Mouse (Mus musculus) midbrain, embryonic 12.5 days (tissue): ENCODE results near the gene Wdr38. TPM values are rescaled to one million over a fixed set of nuclear protein-coding genes. Genes with fewer than 3 reads are reported as not detected.

ENCODE experiments used
- ATAC-seq: fragments of 200-750 bp; cut with Nextera tagmentation; 2 replicates; pipeline ENCODE4 v1.8.0; 2017; ENCODE audit warnings: low read depth, moderate TSS enrichment, moderate library complexity; ENCODE audit not compliant: low FRiP score
- H3K27ac ChIP-seq: fragments of 300-500 bp; sonication (generic); replicated peaks from 2 replicates; pipeline ENCODE4 v1.5.1; 2016; ENCODE audit warnings: mild to moderate bottlenecking
- H3K27me3 ChIP-seq: fragments of 300-500 bp; sonication (generic); 2 replicates; pipeline ENCODE4 v1.6.1; 2016; ENCODE audit warnings: mild to moderate bottlenecking
- H3K36me3 ChIP-seq: fragments of 300-500 bp; sonication (generic); 2 replicates; pipeline ENCODE4 v1.6.1; 2016
- H3K4me1 ChIP-seq: fragments of 300-500 bp; sonication (generic); 2 replicates; pipeline ENCODE4 v1.6.1; 2016
- H3K4me2 ChIP-seq: fragments of 300-500 bp; sonication (generic); replicated peaks from 2 replicates; pipeline ENCODE4 v1.6.1; 2016; ENCODE audit warnings: mild to moderate bottlenecking, moderate library complexity
- H3K4me3 ChIP-seq: fragments of 300-500 bp; sonication (generic); 2 replicates; pipeline ENCODE4 v1.5.1; 2016; ENCODE audit warnings: mild to moderate bottlenecking
- H3K9ac ChIP-seq: fragments of 300-500 bp; sonication (generic); replicated peaks from 2 replicates; pipeline ENCODE4 v1.6.1; 2016; ENCODE audit warnings: mild to moderate bottlenecking, moderate library complexity
- H3K9me3 ChIP-seq: fragments of 300-500 bp; sonication (generic); 2 replicates; pipeline ENCODE4 v1.6.1; 2016; ENCODE audit warnings: mild to moderate bottlenecking
- WGBS: fragments of 180-500 bp; shearing (Covaris S2); methylation state at CpG from one replicate; pipeline ENCODE4 v1.1.7; 2016; 5-methylcytosine and 5-hydroxymethylcytosine counted together
- polyA plus RNA-seq: library from polyadenylated mRNA; unstranded; fragments of >200 nt; fragmentation: Nextera tagmentation; extraction: Ambion mirVana; gene quantifications from 2 replicates; pipeline ENCODE4 v1.2.1, GENCODE M21; 2016

The Wdr38 gene
- polyA plus RNA-seq, 1 experiment from 2014 or later: 1.7 TPM

DNA sequence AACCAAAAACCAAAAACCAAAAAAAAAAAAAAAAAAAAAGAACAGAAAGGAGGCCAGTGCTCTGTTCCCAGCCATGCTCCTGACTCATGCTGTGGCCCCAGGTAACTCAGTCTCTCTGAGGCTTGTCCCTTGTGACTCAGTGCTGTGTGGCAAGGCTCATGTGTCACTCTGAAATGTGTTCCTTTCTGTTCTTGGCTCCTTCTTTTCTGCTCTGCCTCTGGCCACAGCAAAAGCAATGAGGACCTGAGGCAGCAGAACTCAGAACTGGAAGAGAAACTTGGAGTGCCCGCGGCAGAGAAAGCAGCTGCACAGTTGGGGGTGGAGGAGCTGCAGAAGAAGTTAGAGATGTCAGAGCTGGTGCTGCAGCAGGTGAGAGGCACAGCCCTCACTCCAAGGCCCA lies 23.1 kb upstream of the Wdr38 start:
- no peak for ATAC-seq
- no peak overlapping the region for H3K9ac ChIP-seq
- H3K4me1 ChIP-seq: no peaks in the 10 kb centered on the region
- no peak overlapping the region for H3K4me3 ChIP-seq
- no peak overlapping the region for H3K4me2 ChIP-seq
- H3K36me3 ChIP-seq: no peaks in the 10 kb centered on the region
- WGBS: 53% methylated on average over 2 of the region's 2 CpGs
- H3K27me3 ChIP-seq: no peaks in the 10 kb centered on the region
- H3K9me3 ChIP-seq: no peaks in the 10 kb centered on the region
- H3K27ac ChIP-seq: no peak overlapping the region

DNA sequence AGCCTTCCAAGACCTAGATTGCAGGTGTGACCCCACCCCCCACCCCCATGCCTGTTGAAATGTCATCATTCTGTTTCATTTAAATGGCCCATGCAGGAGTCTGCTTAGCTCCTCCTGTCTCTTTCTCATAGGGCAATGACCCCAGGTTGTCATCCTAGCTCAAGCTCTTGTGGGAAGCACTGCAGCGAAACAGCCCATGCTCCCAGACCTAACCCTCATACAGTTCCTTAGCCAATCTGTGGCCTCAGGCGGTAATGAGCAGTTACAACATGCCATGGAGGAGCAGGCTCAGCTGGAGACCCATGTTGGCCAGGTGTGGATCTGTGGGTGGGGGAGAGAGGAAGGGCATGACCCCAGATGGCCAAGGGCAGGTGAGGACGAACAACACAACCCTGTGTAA lies 22.1 kb upstream of the Wdr38 start:
- Histone ChIP-seq H3K4me1 (no peaks in the 10 kb centered on the region), H3K9ac (no peak overlapping the region), H3K27me3 (no peaks in the 10 kb centered on the region), H3K36me3 (no peaks in the 10 kb centered on the region), H3K4me2 (no peak overlapping the region), H3K27ac (no peak overlapping the region), H3K9me3 (no peaks in the 10 kb centered on the region), H3K4me3 (no peak overlapping the region)
- no peak for ATAC-seq
- 90% methylated on average over 3 of the region's 3 CpGs for WGBS

DNA sequence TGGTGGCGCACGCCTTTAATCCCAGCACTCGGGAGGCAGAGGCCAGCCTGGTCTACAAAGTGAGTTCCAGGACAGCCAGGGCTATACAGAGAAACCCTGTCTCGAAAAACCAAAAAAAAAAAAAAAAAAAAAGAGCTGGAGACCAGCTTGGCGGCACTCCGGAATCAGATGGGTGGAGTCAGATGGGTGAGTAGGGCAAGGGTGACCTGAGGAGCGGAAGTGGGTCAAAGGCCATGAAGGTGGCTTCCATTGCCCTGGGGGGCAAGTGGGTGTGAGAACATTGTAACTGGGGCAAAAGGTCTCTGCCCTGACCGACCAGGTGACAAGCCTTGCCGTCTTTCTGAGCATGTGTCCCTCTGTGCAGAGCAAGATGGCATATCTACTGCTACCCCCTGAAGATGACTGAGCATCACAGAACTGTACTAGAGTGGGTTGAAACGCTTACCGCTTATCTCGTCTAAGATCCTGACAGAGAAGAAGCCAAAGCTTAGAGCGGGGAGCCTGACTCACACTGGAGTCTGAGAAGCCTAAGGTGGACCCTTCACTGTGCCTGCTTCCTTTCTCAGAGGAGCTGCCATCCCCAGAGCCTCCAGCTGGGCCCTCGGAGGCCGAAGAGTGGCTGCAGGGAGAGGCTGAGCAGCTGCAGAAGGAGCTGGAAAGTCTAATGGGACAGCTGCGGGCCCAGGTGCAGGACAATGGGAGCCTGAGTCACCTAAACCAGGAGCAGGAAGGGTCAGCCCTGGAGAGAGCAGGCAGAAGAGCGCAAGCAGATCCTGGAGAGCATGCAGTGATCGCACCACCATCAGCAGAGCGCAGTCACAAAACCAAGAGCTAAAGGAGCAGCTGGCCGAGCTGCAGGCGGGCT lies 21.1 kb upstream of the Wdr38 start:
- WGBS: 82% methylated on average over 21 of the region's 21 CpGs
- no peak overlapping the region for H3K27ac ChIP-seq
- H3K4me2 ChIP-seq: no peak overlapping the region
- no peak overlapping the region for H3K4me3 ChIP-seq
- no peaks in the 10 kb centered on the region for H3K27me3 ChIP-seq
- H3K36me3 ChIP-seq: no peaks in the 10 kb centered on the region
- H3K9me3 ChIP-seq: no peaks in the 10 kb centered on the region
- no peak for ATAC-seq
- no peaks in the 10 kb centered on the region for H3K4me1 ChIP-seq
- no peak overlapping the region for H3K9ac ChIP-seq

DNA sequence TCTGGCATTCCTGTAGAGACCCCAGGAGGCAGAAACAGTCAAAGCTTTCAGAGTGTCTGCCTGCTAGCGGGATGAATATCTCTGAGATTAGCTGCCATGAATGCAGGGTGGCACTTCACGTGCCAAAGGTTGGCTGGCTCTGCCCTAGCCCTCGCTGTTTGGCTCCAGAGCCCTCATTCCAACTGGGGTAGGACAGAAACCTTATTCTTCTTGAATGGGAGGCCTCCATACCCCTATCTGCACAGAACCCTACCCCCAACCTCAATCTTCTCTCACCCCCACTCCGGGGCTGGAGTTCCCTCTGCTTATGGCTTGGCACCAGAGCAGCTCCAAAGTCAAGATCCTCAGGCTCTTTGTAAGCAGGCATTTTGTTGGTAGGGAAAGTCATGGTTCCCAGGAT lies 19.4 kb upstream of the Wdr38 start:
- Histone ChIP-seq H3K36me3 (no peaks in the 10 kb centered on the region), H3K27ac (no peak overlapping the region), H3K9me3 (no peaks in the 10 kb centered on the region), H3K4me2 (no peak overlapping the region), H3K9ac (no peak overlapping the region), H3K4me3 (no peak overlapping the region), H3K4me1 (no peaks in the 10 kb centered on the region), H3K27me3 (no peaks in the 10 kb centered on the region)
- ATAC-seq: no peak
- whole genome bisulfite sequencing: 72% methylated on average over 4 of the region's 4 CpGs

DNA sequence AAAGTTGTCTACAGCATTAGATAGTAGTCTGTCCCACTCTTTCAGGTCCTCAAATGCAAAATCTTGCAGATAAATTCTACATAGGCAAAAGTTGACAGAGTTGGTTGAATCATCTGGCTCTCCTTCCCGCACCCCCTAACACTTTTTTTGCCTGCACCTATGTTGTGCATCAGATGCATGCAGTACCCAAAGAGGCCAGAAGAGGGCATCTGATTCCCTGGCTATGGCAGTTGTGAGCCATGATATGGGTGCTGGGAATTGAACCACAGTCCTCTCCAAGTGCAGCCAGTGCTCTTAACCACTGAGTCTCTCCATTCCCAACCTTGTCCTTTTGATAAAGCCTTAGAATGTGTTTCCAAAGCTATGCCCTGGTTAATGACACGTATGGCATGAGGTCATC lies 13.8 kb upstream of the Wdr38 start:
- 94% methylated on average over 2 of the region's 2 CpGs for WGBS
- no peak overlapping the region for H3K27ac ChIP-seq
- no peaks in the 10 kb centered on the region for H3K27me3 ChIP-seq
- ATAC-seq: no peak
- H3K4me2 ChIP-seq: no peak overlapping the region
- no peaks in the 10 kb centered on the region for H3K9me3 ChIP-seq
- H3K9ac ChIP-seq: no peak overlapping the region
- H3K36me3 ChIP-seq: no peaks in the 10 kb centered on the region
- H3K4me3 ChIP-seq: no peak overlapping the region
- no peaks in the 10 kb centered on the region for H3K4me1 ChIP-seq

DNA sequence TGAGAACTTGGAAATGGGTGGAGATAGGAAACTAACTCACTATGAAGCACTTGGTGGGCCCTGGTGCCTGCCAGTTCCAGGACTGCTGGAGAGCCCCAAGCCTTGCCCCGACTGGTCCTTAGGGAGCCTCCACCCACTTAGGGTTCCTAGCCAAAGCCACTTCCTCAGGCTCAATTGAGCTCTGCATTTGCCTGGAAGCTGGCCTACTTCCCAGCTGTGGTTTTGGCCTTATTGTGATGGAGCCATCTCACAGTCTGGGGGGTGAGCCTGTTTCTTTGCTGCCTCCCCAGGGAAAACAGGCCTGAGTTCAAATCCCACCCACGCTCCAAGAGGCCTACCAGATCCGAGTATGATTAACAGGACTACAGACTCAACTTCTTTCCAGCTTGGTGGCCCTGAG lies 10.7 kb upstream of the Wdr38 start:
- no peaks in the 10 kb centered on the region for H3K4me1 ChIP-seq
- H3K4me2 ChIP-seq: no peak overlapping the region
- WGBS: 89% methylated on average over 3 of the region's 3 CpGs
- ATAC-seq: no peak
- no peaks in the 10 kb centered on the region for H3K27me3 ChIP-seq
- H3K9ac ChIP-seq: no peak overlapping the region
- no peaks in the 10 kb centered on the region for H3K9me3 ChIP-seq
- no peak overlapping the region for H3K27ac ChIP-seq
- H3K36me3 ChIP-seq: no peaks in the 10 kb centered on the region
- H3K4me3 ChIP-seq: no peak overlapping the region

GRCm38 (mm10) chr2:38987371-38987770 lies 9.9 kb upstream of the Wdr38 start:
- Histone ChIP-seq H3K9me3 (no peaks in the 10 kb centered on the region), H3K4me1 (no peaks in the 10 kb centered on the region), H3K27ac (no peak overlapping the region), H3K4me2 (no peak overlapping the region), H3K27me3 (no peaks in the 10 kb centered on the region), H3K9ac (no peak overlapping the region), H3K36me3 (no peaks in the 10 kb centered on the region), H3K4me3 (no peak overlapping the region)
- 70% methylated on average over 1 of the region's 1 CpGs for WGBS
- no peak for ATAC-seq

DNA sequence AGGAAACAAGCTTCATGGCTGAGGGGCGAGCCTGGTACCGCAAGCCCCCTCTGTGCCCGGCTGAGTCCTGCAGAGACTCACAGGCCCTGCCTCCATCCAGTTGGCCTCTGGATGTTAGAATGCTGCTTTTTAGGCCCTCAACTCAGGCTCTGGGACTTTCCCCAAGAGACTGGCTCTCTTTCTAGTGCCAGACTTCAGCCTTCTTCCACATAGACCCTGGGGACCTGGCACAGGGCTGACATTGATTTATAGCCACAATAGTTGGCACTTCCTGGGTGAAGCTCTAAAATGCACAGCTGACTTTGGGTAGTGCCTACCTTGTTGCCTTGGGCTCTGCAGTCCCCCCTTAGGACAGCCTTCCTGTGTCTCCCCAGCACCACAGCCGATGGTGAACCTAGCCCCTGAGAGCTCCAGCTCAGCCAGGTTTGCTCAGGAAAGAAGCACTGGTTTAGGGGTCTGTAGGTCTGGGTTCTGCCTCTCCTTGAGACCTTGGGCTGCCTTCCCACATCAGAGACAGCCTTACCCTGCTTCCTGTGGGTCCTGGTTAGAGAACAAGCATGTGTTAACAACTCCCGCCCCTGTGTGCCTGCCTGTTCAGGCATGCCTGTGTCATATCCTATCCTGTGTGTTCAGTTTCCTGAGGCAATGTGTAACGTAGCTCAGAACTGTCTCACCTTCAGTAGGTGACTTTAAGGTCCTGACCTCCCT lies 9.3 kb upstream of the Wdr38 start:
- no peaks in the 10 kb centered on the region for H3K9me3 ChIP-seq
- no peak overlapping the region for H3K27ac ChIP-seq
- H3K27me3 ChIP-seq: no peaks in the 10 kb centered on the region
- no peaks in the 10 kb centered on the region for H3K36me3 ChIP-seq
- WGBS: 90% methylated on average over 6 of the region's 6 CpGs
- no peak overlapping the region for H3K9ac ChIP-seq
- no peaks in the 10 kb centered on the region for H3K4me1 ChIP-seq
- ATAC-seq: no peak
- H3K4me3 ChIP-seq: no peak overlapping the region
- no peak overlapping the region for H3K4me2 ChIP-seq

- ATAC-seq: no peak
- H3K36me3 ChIP-seq: no peaks in the 10 kb centered on the region
- H3K27ac ChIP-seq: no peak overlapping the region
- no peaks in the 10 kb centered on the region for H3K4me1 ChIP-seq
- no peak overlapping the region for H3K4me3 ChIP-seq
- H3K27me3 ChIP-seq: no peaks in the 10 kb centered on the region
- H3K9me3 ChIP-seq: no peaks in the 10 kb centered on the region
- 83% methylated on average over 2 of the region's 2 CpGs for WGBS
- H3K9ac ChIP-seq: no peak overlapping the region
- no peak overlapping the region for H3K4me2 ChIP-seq
Observed at GRCm38 (mm10) chr2:38988929-38989328, 8.3 kb upstream of the Wdr38 start.

DNA sequence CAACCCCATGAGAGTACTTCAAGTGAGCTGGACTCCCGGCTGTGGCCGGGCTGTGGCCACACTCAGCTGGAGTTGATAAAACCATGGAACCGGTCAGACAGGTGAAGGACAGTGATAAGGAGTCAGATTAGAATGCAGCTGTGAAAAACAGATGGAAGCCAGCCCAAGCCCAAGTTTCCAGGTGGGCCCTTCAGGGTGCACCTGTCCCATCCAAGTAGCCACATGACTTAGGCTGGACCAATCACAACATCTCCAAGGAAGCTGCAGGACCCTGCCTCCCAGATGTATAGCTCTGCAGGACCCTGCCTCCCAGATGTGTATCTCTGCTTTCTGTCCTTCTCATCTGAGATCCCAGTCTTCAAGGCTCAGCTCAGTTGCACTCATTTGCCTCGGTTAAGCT lies 5.3 kb upstream of the Wdr38 start:
- 67% methylated on average over 4 of the region's 4 CpGs for whole genome bisulfite sequencing
- Histone ChIP-seq H3K4me1 (no peaks in the 10 kb centered on the region), H3K27me3 (peaks cover 8% of the 10 kb centered on the region), H3K4me3 (no peak overlapping the region), H3K9ac (no peak overlapping the region), H3K9me3 (no peaks in the 10 kb centered on the region), H3K27ac (no peak overlapping the region), H3K4me2 (no peak overlapping the region), H3K36me3 (no peaks in the 10 kb centered on the region)
- ATAC-seq: no peak

DNA sequence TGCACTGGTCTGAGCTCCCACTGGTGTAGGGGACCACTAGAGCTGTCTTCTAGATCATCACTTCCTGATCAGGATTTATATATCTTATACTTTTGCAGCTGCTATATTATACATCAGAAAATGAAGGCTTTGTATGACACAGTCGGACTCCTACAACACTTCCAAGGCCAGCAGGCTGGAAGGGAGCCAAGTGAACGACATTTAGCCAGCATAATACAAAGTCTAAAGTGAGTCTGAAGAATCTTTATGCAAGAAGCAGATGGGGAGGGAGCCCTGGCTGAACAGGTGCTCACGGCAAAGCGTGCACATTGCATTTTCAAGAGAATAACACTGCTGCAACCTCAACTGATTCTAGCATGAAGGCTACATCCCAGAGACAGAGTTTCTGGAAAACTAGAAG lies 4.8 kb upstream of the Wdr38 start:
- Histone ChIP-seq H3K4me3 (no peak overlapping the region), H3K4me1 (no peaks in the 10 kb centered on the region), H3K4me2 (no peak overlapping the region), H3K9me3 (no peaks in the 10 kb centered on the region), H3K36me3 (no peaks in the 10 kb centered on the region), H3K9ac (no peak overlapping the region), H3K27ac (no peak overlapping the region), H3K27me3 (peaks cover 12% of the 10 kb centered on the region)
- ATAC-seq: no peak
- WGBS: 72% methylated on average over 4 of the region's 4 CpGs

- no peak for ATAC-seq
- Histone ChIP-seq H3K9me3 (no peaks in the 10 kb centered on the region), H3K27ac (no peak overlapping the region), H3K36me3 (peaks cover 47% of the 10 kb centered on the region), H3K4me2 (no peak overlapping the region), H3K4me3 (no peak overlapping the region), H3K4me1 (peaks cover 20% of the 10 kb centered on the region), H3K27me3 (peaks cover 14% of the 10 kb centered on the region), H3K9ac (no peak overlapping the region)
- WGBS: 72% methylated on average over 4 of the region's 4 CpGs
Observed at GRCm38 (mm10) chr2:38999381-38999780, 2.1 kb downstream of the Wdr38 start.
